Mouse (Mus musculus) heart, adult 2 months (tissue): ENCODE measurements around the gene Hs1bp3.

Experiments
- CTCF ChIP-seq: fragments of 200-600 bp; IDR thresholded peaks from 2 replicates; pipeline ENCODE4 v1.8.1; 2022; ENCODE audit warnings: antibody characterized with exemption, mild to moderate bottlenecking, moderate library complexity
- POLR2A ChIP-seq: fragments of 200-500 bp; IDR thresholded peaks from 2 replicates; pipeline ENCODE4 v1.6.1; 2011; ENCODE audit warnings: mild to moderate bottlenecking, low read depth, low read length, control low read depth; ENCODE audit not compliant: insufficient read depth

- TF ChIP-seq POLR2A (no peak), CTCF (no peak)
Observed at GRCm38 (mm10) chr12:8387281-8387680, 74.0 kb downstream of the Hs1bp3 start.
